Mouse (Mus musculus) megakaryocyte-erythroid progenitor cell, adult 5 weeks (primary cell): ENCODE measurements around the gene Bex1. TPM values are rescaled to one million over a fixed set of nuclear protein-coding genes. Genes with fewer than 3 reads are reported as not detected.

ENCODE experiments used
- polyA plus RNA-seq: library from polyadenylated mRNA; stranded (reverse); fragments of >175 nt; gene quantifications from 2 replicates; pipeline ENCODE4 v1.2.3, GENCODE M21; 2012

Bex1 gene
- 7.7 and 18.8 TPM in 2 replicates for polyA plus RNA-seq

DNA sequence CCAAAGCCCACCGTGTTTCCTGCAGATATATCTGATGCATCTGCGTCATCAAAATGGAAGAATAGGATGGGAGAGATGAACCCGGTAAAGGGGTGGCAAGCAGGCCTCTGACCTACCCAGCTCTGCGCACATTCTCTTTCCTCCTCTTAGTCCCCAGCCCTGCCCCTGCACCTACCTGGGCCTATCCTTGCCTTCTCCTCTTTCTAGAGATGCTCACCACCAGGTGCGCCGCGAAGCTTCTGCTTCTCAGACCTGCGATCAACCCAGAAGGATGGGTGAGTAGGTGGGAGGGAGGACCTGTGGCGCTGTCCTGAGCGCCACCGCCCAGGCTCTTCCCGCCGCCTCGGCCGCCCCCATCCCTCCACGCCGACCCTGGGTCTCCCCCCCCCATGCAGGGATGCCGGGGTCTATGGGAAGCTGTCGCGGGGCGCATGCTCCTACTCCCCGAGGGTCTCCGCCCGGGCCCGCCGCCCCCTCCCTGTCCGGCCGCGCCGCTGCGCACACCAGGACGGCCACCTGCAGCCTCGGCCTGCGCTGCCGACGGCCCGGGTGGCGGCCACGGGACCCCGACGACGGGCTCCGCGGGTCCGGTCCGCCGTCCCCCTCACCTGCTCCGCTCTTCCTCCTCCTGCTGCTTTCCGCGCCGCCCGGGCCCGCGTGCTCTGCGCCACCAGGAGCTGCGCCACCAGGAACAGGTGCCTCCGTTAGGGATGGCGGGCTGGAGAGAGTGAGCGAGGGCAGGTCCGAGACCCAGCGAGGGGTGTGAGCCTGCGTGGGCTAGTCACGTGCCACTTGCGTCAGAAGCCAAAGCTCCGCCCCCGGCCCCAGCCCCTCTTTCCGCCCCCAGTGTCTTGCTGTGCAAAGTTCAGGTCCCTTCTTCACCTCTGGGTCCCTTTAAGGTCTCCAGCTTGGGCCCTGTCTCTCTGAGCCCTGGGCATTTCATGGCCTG is at the start of gene Bex1, which contains the start of gene Tceal7:
Bex1 (minus strand) TSS at position 785 of the 949 bp plus-strand sequence.
Tceal7 (plus strand) TSS at position 51 of the 949 bp plus-strand sequence.

GRCm38 (mm10) chrX:136244574-136245229 is 29.4 kb upstream of the Bex1 start, which contains the start of gene Tceal9:
Tceal9 (plus strand) TSS chrX:136245079.

DNA sequence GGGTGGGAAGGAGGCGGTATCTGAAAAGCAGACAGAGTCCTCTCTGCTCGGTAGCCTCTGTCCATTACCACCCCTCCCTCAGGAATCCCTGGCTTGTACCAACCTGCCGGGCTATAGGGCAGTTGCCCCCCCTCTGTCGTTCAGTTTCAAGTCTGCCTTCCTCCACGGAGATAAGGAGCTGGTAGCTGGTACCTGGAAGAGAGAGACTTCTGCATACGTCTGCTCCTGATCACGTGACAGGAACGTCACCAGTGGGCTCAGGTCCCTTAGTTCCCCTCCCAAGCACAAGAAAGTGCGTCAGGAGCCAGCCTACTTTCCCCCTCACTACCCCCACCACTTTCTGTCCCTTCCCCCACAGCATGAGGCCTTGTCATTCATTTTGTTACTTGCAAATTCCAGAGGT is 11.6 kb downstream of the Bex1 start, which contains the start of gene Tceal5:
Tceal5 (minus strand) TSS at position 213 of the 403 bp plus-strand sequence.

GRCm38 (mm10) chrX:136172118-136172551 is 43.2 kb downstream of the Bex1 start, which contains the start of gene Tceal8:
Tceal8 (minus strand) TSS chrX:136172342.

Other genes starting within 250 kb of the Bex1 start
- 1.7 and 1.9 TPM in 2 replicates for gene Arxes2, start 221.7 kb downstream of the Bex1 start, polyA plus RNA-seq
- gene Arxes1, start 182.1 kb downstream of the Bex1 start, polyA plus RNA-seq = 0.09 TPM in 1 of 2 replicates, not detected in the other
- 0.61 and 2.0 TPM in 2 replicates for gene Bex2, start 147.3 kb downstream of the Bex1 start, polyA plus RNA-seq
- not detected in 2 replicates for gene Nxf3, start 130.3 kb downstream of the Bex1 start, polyA plus RNA-seq
- gene Bex4, start 76.5 kb downstream of the Bex1 start, polyA plus RNA-seq = 8.9 and 12.6 TPM in 2 replicates
- gene Tceal8, start 43.2 kb downstream of the Bex1 start, polyA plus RNA-seq = 11.7 and 16.5 TPM in 2 replicates
- 0.37 and 1.2 TPM in 2 replicates for gene Tceal5, start 11.6 kb downstream of the Bex1 start, polyA plus RNA-seq
- gene Tceal7, start 734 bp downstream of the Bex1 start, polyA plus RNA-seq = not detected in 2 replicates
- gene Tceal9, start 29.6 kb upstream of the Bex1 start, polyA plus RNA-seq = 65.1 and 96.0 TPM in 2 replicates
- gene Bex3, start 54.7 kb upstream of the Bex1 start, polyA plus RNA-seq = 256 and 361 TPM in 2 replicates